Mouse (Mus musculus): Measurements from ENCODE around the gene Gins2. TPM values are rescaled to one million over a fixed set of nuclear protein-coding genes. Genes with fewer than 3 reads are reported as not detected.

Gene Gins2
- polyA plus RNA-seq, 1 experiment from 2014 or later, result 22.0 TPM

GRCm38 (mm10) chr8:120554466-120555039 is 34.6 kb downstream of the Gins2 start:
- no peak for ATAC-seq
- Histone ChIP-seq H3K9ac (ENCODE audit: low read depth, low read length) (no peak overlapping the region), H3K4me3 (ENCODE audit: low read length) (no peak overlapping the region), H3K4me1 (ENCODE audit: control insufficient read depth, insufficient read depth, low read depth, low read length) (peaks cover 74% of the 10 kb centered on the region), H3K36me3 (ENCODE audit: control insufficient read depth, insufficient read depth, low read length) (no peaks in the 10 kb centered on the region), H3K27ac (ENCODE audit: low read depth, low read length) (no peak overlapping the region), H3K9me3 (ENCODE audit: control insufficient read depth, low read length) (no peaks in the 10 kb centered on the region), H3K27me3 (replicated peaks; ENCODE audit: control insufficient read depth, insufficient read depth, low read length) (no peaks in the 10 kb centered on the region), H3K4me2 (ENCODE audit: low read length) (no peak overlapping the region)
- WGBS, result 81% methylated on average over 18 of the region's 18 CpGs

GRCm38 (mm10) chr8:120553441-120554123 is 35.5 kb downstream of the Gins2 start:
- Histone ChIP-seq H3K4me2 (ENCODE audit: low read length) (no peak overlapping the region), H3K27ac (ENCODE audit: low read depth, low read length) (no peak overlapping the region), H3K4me1 (ENCODE audit: control insufficient read depth, insufficient read depth, low read depth, low read length) (peaks cover 77% of the 10 kb centered on the region), H3K36me3 (ENCODE audit: control insufficient read depth, insufficient read depth, low read length) (no peaks in the 10 kb centered on the region), H3K9ac (ENCODE audit: low read depth, low read length) (no peak overlapping the region), H3K4me3 (ENCODE audit: low read length) (no peak overlapping the region), H3K9me3 (ENCODE audit: control insufficient read depth, low read length) (no peaks in the 10 kb centered on the region), H3K27me3 (replicated peaks; ENCODE audit: control insufficient read depth, insufficient read depth, low read length) (no peaks in the 10 kb centered on the region)
- ATAC-seq, result no peak
- 90% methylated on average over 23 of the region's 24 CpGs for WGBS

- H3K4me3 ChIP-seq (ENCODE audit: low read length), result no peak overlapping the region
- no peak for ATAC-seq
- no peaks in the 10 kb centered on the region for H3K36me3 ChIP-seq (ENCODE audit: control insufficient read depth, insufficient read depth, low read length)
- no peaks in the 10 kb centered on the region for H3K27me3 ChIP-seq (replicated peaks; ENCODE audit: control insufficient read depth, insufficient read depth, low read length)
- no peaks in the 10 kb centered on the region for H3K9me3 ChIP-seq (ENCODE audit: control insufficient read depth, low read length)
- H3K9ac ChIP-seq (ENCODE audit: low read depth, low read length), result no peak overlapping the region
- H3K27ac ChIP-seq (ENCODE audit: low read depth, low read length), result no peak overlapping the region
- 92% methylated on average over 11 of the region's 11 CpGs for WGBS
- H3K4me2 ChIP-seq (ENCODE audit: low read length), result no peak overlapping the region
- H3K4me1 ChIP-seq (ENCODE audit: control insufficient read depth, insufficient read depth, low read depth, low read length), result peaks cover 78% of the 10 kb centered on the region
Observed at GRCm38 (mm10) chr8:120552509-120552908, 36.6 kb downstream of the Gins2 start.

- ATAC-seq, result no peak
- Histone ChIP-seq H3K27ac (ENCODE audit: low read depth, low read length) (no peak overlapping the region), H3K27me3 (replicated peaks; ENCODE audit: control insufficient read depth, insufficient read depth, low read length) (no peaks in the 10 kb centered on the region), H3K9ac (ENCODE audit: low read depth, low read length) (no peak overlapping the region), H3K4me1 (ENCODE audit: control insufficient read depth, insufficient read depth, low read depth, low read length) (peaks cover 72% of the 10 kb centered on the region), H3K4me2 (ENCODE audit: low read length) (no peak overlapping the region), H3K4me3 (ENCODE audit: low read length) (no peak overlapping the region), H3K9me3 (ENCODE audit: control insufficient read depth, low read length) (no peaks in the 10 kb centered on the region), H3K36me3 (ENCODE audit: control insufficient read depth, insufficient read depth, low read length) (no peaks in the 10 kb centered on the region)
- 71% methylated on average over 3 of the region's 3 CpGs for WGBS
Observed at GRCm38 (mm10) chr8:120551677-120551980, 37.5 kb downstream of the Gins2 start.

- Histone ChIP-seq H3K27me3 (replicated peaks; ENCODE audit: control insufficient read depth, insufficient read depth, low read length) (no peaks in the 10 kb centered on the region), H3K4me3 (ENCODE audit: low read length) (no peak overlapping the region), H3K4me1 (ENCODE audit: control insufficient read depth, insufficient read depth, low read depth, low read length) (peaks cover 66% of the 10 kb centered on the region), H3K27ac (ENCODE audit: low read depth, low read length) (peak overlapping the region; percentile 60), H3K9ac (ENCODE audit: low read depth, low read length) (peak overlapping the region; percentile 24; the same call in 1 of the 2 replicates), H3K36me3 (ENCODE audit: control insufficient read depth, insufficient read depth, low read length) (no peaks in the 10 kb centered on the region), H3K9me3 (ENCODE audit: control insufficient read depth, low read length) (no peaks in the 10 kb centered on the region), H3K4me2 (ENCODE audit: low read length) (peak overlapping the region; percentile 5; the same call in 1 of the 2 replicates)
- WGBS, result 51% methylated on average over 11 of the region's 11 CpGs
- peak; percentile 19 for ATAC-seq
Observed at GRCm38 (mm10) chr8:120550937-120551676, 38.0 kb downstream of the Gins2 start.

- H3K9ac ChIP-seq (ENCODE audit: low read depth, low read length), result 0 out of 2 replicates have a peak overlapping the region, but pooled peaks have one; percentile 24
- no peaks in the 10 kb centered on the region for H3K27me3 ChIP-seq (replicated peaks; ENCODE audit: control insufficient read depth, insufficient read depth, low read length)
- peak overlapping the region; percentile 77 for H3K27ac ChIP-seq (ENCODE audit: low read depth, low read length)
- H3K4me3 ChIP-seq (ENCODE audit: low read length), result no peak overlapping the region
- no peaks in the 10 kb centered on the region for H3K36me3 ChIP-seq (ENCODE audit: control insufficient read depth, insufficient read depth, low read length)
- ATAC-seq, result no peak
- peaks cover 60% of the 10 kb centered on the region for H3K4me1 ChIP-seq (ENCODE audit: control insufficient read depth, insufficient read depth, low read depth, low read length)
- peak overlapping the region; percentile 20 for H3K4me2 ChIP-seq (ENCODE audit: low read length)
- H3K9me3 ChIP-seq (ENCODE audit: control insufficient read depth, low read length), result no peaks in the 10 kb centered on the region
- WGBS, result 21% methylated on average over 12 of the region's 12 CpGs
Observed at GRCm38 (mm10) chr8:120550430-120550829, 38.7 kb downstream of the Gins2 start.

GRCm38 (mm10) chr8:120549922-120550321 is 39.2 kb downstream of the Gins2 start:
- peak; percentile 22 for ATAC-seq
- H3K9ac ChIP-seq (ENCODE audit: low read depth, low read length), result peak overlapping the region; percentile 52
- H3K4me2 ChIP-seq (ENCODE audit: low read length), result peak overlapping the region; percentile 47
- H3K4me3 ChIP-seq (ENCODE audit: low read length), result 0 out of 2 replicates have a peak overlapping the region, but pooled peaks have one; percentile 13
- peaks cover 59% of the 10 kb centered on the region for H3K4me1 ChIP-seq (ENCODE audit: control insufficient read depth, insufficient read depth, low read depth, low read length)
- no peaks in the 10 kb centered on the region for H3K27me3 ChIP-seq (replicated peaks; ENCODE audit: control insufficient read depth, insufficient read depth, low read length)
- H3K9me3 ChIP-seq (ENCODE audit: control insufficient read depth, low read length), result no peaks in the 10 kb centered on the region
- 11% methylated on average over 11 of the region's 11 CpGs for WGBS
- no peaks in the 10 kb centered on the region for H3K36me3 ChIP-seq (ENCODE audit: control insufficient read depth, insufficient read depth, low read length)
- peak overlapping the region; percentile 77 for H3K27ac ChIP-seq (ENCODE audit: low read depth, low read length)

- Histone ChIP-seq H3K4me3 (ENCODE audit: low read length) (0 out of 2 replicates have a peak overlapping the region, but pooled peaks have one; percentile 13), H3K36me3 (ENCODE audit: control insufficient read depth, insufficient read depth, low read length) (no peaks in the 10 kb centered on the region), H3K9me3 (ENCODE audit: control insufficient read depth, low read length) (no peaks in the 10 kb centered on the region), H3K9ac (ENCODE audit: low read depth, low read length) (peak overlapping the region; percentile 52), H3K27me3 (replicated peaks; ENCODE audit: control insufficient read depth, insufficient read depth, low read length) (no peaks in the 10 kb centered on the region), H3K4me2 (ENCODE audit: low read length) (peak overlapping the region; percentile 47), H3K4me1 (ENCODE audit: control insufficient read depth, insufficient read depth, low read depth, low read length) (peaks cover 59% of the 10 kb centered on the region), H3K27ac (ENCODE audit: low read depth, low read length) (peak overlapping the region; percentile 77)
- WGBS, result 13% methylated on average over 22 of the region's 25 CpGs
- peak; percentile 22 for ATAC-seq
Observed at GRCm38 (mm10) chr8:120549321-120549921, 39.7 kb downstream of the Gins2 start.

- Histone ChIP-seq H3K4me2 (ENCODE audit: low read length) (peak overlapping the region; percentile 9; the same call in 1 of the 2 replicates), H3K27ac (ENCODE audit: low read depth, low read length) (peak overlapping the region; percentile 19), H3K9ac (ENCODE audit: low read depth, low read length) (peak overlapping the region; percentile 3; the same call in 1 of the 2 replicates), H3K4me1 (ENCODE audit: control insufficient read depth, insufficient read depth, low read depth, low read length) (peaks cover 61% of the 10 kb centered on the region), H3K9me3 (ENCODE audit: control insufficient read depth, low read length) (no peaks in the 10 kb centered on the region), H3K4me3 (ENCODE audit: low read length) (no peak overlapping the region), H3K36me3 (ENCODE audit: control insufficient read depth, insufficient read depth, low read length) (no peaks in the 10 kb centered on the region), H3K27me3 (replicated peaks; ENCODE audit: control insufficient read depth, insufficient read depth, low read length) (no peaks in the 10 kb centered on the region)
- 19% methylated on average over 16 of the region's 16 CpGs for WGBS
- no peak for ATAC-seq
Observed at GRCm38 (mm10) chr8:120548313-120548761, 40.8 kb downstream of the Gins2 start.

Data from hindbrain, embryonic 16.5 days (tissue).